Mouse (Mus musculus) liver, embryonic 18 days (tissue): ENCODE results near the gene Trim58. TPM values are rescaled to one million over a fixed set of nuclear protein-coding genes. Genes with fewer than 3 reads are reported as not detected.

Experiments
- polyA plus RNA-seq: library from polyadenylated mRNA; depleted of rRNA; stranded (reverse); fragments of >200 nt; gene quantifications from 2 replicates; pipeline ENCODE4 v1.2.3, GENCODE M21; 2012; rRNA removed

The Trim58 gene
- polyA plus RNA-seq, result 4.9 and 5.5 TPM in 2 replicates

GRCm38 (mm10) chr11:58640272-58640867 is at the start of gene Trim58:
TSS of gene Trim58 (plus strand) at chr11:58640465.

GRCm38 (mm10) chr11:58594814-58595213 is 45.5 kb upstream of the Trim58 start, which contains the start of gene Olfr324:
TSS of gene Olfr324 (plus strand) at chr11:58595114.

GRCm38 (mm10) chr11:58615975-58616374 is 24.3 kb upstream of the Trim58 start, which contains the start of gene 2210407C18Rik:
TSS of gene 2210407C18Rik (minus strand) at chr11:58616075.

GRCm38 (mm10) chr11:58630401-58630800 is 9.9 kb upstream of the Trim58 start, which contains the start of gene Olfr323:
TSS of gene Olfr323 (minus strand) at chr11:58630501.

GRCm38 (mm10) chr11:58658596-58658995 is 18.3 kb downstream of the Trim58 start, which contains the start of gene Olfr322:
TSS of gene Olfr322 (plus strand) at chr11:58658782.

GRCm38 (mm10) chr11:58680799-58681198 is 40.5 kb downstream of the Trim58 start, which contains the start of gene Olfr320:
TSS of gene Olfr320 (plus strand) at chr11:58681099.

GRCm38 (mm10) chr11:58698862-58699261 is 58.6 kb downstream of the Trim58 start, which contains the start of gene Olfr319:
TSS of gene Olfr319 (plus strand) at chr11:58699162.

Other genes with a start within 250 kb of the Trim58 start
- gene 1810065E05Rik, start 219.4 kb upstream of the Trim58 start, polyA plus RNA-seq, result not detected in 2 replicates
- gene Gm12253, start 207.9 kb upstream of the Trim58 start, polyA plus RNA-seq, result not detected in 2 replicates
- gene Lypd9, start 187.5 kb upstream of the Trim58 start, polyA plus RNA-seq, result not detected in 2 replicates
- not detected in 2 replicates for gene Olfr30, start 178.2 kb upstream of the Trim58 start, polyA plus RNA-seq
- gene Olfr332, start 147.9 kb upstream of the Trim58 start, polyA plus RNA-seq, result not detected in 2 replicates
- not detected in 2 replicates for gene Olfr331, start 137.9 kb upstream of the Trim58 start, polyA plus RNA-seq
- not detected in 2 replicates for gene Olfr330, start 105.6 kb upstream of the Trim58 start, polyA plus RNA-seq
- gene Olfr329-ps, start 94.0 kb upstream of the Trim58 start, polyA plus RNA-seq, result not detected in 2 replicates
- not detected in 2 replicates for gene Olfr328, start 84.8 kb upstream of the Trim58 start, polyA plus RNA-seq
- not detected in 2 replicates for gene Olfr224, start 69.9 kb upstream of the Trim58 start, polyA plus RNA-seq
- not detected in 2 replicates for gene Olfr325, start 62.7 kb upstream of the Trim58 start, polyA plus RNA-seq
- gene Olfr324, start 45.4 kb upstream of the Trim58 start, polyA plus RNA-seq, result not detected in 2 replicates
- gene 2210407C18Rik, start 24.4 kb upstream of the Trim58 start, polyA plus RNA-seq, result 0.07 TPM in 1 of 2 replicates, not detected in the other
- not detected in 2 replicates for gene Olfr323, start 10.0 kb upstream of the Trim58 start, polyA plus RNA-seq
- 0.02 and 0.05 TPM in 2 replicates for gene Olfr322, start 18.3 kb downstream of the Trim58 start, polyA plus RNA-seq
- gene Olfr320, start 40.6 kb downstream of the Trim58 start, polyA plus RNA-seq, result not detected in 2 replicates
- not detected in 2 replicates for gene Olfr319, start 58.7 kb downstream of the Trim58 start, polyA plus RNA-seq
- not detected in 2 replicates for gene Olfr318, start 83.5 kb downstream of the Trim58 start, polyA plus RNA-seq
- not detected in 2 replicates for gene Olfr317, start 98.7 kb downstream of the Trim58 start, polyA plus RNA-seq
- not detected in 2 replicates for gene Olfr316, start 112.3 kb downstream of the Trim58 start, polyA plus RNA-seq
- gene Olfr315, start 132.7 kb downstream of the Trim58 start, polyA plus RNA-seq, result not detected in 2 replicates
- gene Olfr314, start 142.5 kb downstream of the Trim58 start, polyA plus RNA-seq, result not detected in 2 replicates
- 0.15 TPM in 1 of 2 replicates, not detected in the other for gene Fam183b, start 161.5 kb downstream of the Trim58 start, polyA plus RNA-seq
- not detected in 2 replicates for gene Olfr313, start 174.5 kb downstream of the Trim58 start, polyA plus RNA-seq
- gene Olfr312, start 188.8 kb downstream of the Trim58 start, polyA plus RNA-seq, result not detected in 2 replicates
- not detected in 2 replicates for gene Olfr311, start 198.8 kb downstream of the Trim58 start, polyA plus RNA-seq
- gene Gm12258, start 206.7 kb downstream of the Trim58 start, polyA plus RNA-seq, result 2.5 and 2.7 TPM in 2 replicates
- gene 2810021J22Rik, start 226.8 kb downstream of the Trim58 start, polyA plus RNA-seq, result 1.0 and 1.3 TPM in 2 replicates